Mouse (Mus musculus): ENCODE results near the gene Otub2. TPM values are rescaled to one million over a fixed set of nuclear protein-coding genes. Genes with fewer than 3 reads are reported as not detected.

The Otub2 gene
- polyA plus RNA-seq, 1 experiment from 2014 or later = 12.1 TPM

GRCm38 (mm10) chr12:103367620-103368325 is 20.7 kb upstream of the Otub2 start:
- 0 out of 2 replicates have a peak overlapping the region, but pooled peaks have one; percentile 11 for H3K4me2 ChIP-seq (replicated peaks; ENCODE audit: low read depth, low read length)

GRCm38 (mm10) chr12:103368326-103368669 is 20.2 kb upstream of the Otub2 start:
- Histone ChIP-seq H3K9ac (ENCODE audit: low read depth, low read length) (no peak overlapping the region), H3K4me1 (replicated peaks; ENCODE audit: control insufficient read depth, insufficient read depth, low read length) (no peaks in the 10 kb centered on the region), H3K27ac (ENCODE audit: low read depth, low read length) (no peak overlapping the region), H3K27me3 (ENCODE audit: control insufficient read depth, insufficient read depth, low read length) (no peaks in the 10 kb centered on the region), H3K4me3 (ENCODE audit: low read depth, low read length) (no peak overlapping the region), H3K36me3 (ENCODE audit: control insufficient read depth, insufficient read depth, low read length) (no peaks in the 10 kb centered on the region), H3K9me3 (ENCODE audit: control insufficient read depth, low read length) (no peaks in the 10 kb centered on the region), H3K4me2 (replicated peaks; ENCODE audit: low read depth, low read length) (no peak overlapping the region)
- no peak for DNase-seq (ENCODE audit: low spot score)
- peak; percentile 10; the same call in 1 of the 2 replicates for ATAC-seq (ENCODE audit: low FRiP score)
- WGBS = 77% methylated on average over 7 of the region's 7 CpGs

More at GRCm38 (mm10) chr12:103367620-103368325, 20.7 kb upstream of the Otub2 start:
- DNase-seq (ENCODE audit: low spot score) (peak; percentile 92), ATAC-seq (ENCODE audit: low FRiP score) (peak; percentile 73)
- H3K36me3 ChIP-seq (ENCODE audit: control insufficient read depth, insufficient read depth, low read length) = no peaks in the 10 kb centered on the region
- WGBS = 18% methylated on average over 18 of the region's 18 CpGs
- no peak overlapping the region for H3K9ac ChIP-seq (ENCODE audit: low read depth, low read length)
- H3K27me3 ChIP-seq (ENCODE audit: control insufficient read depth, insufficient read depth, low read length) = no peaks in the 10 kb centered on the region
- H3K4me1 ChIP-seq (replicated peaks; ENCODE audit: control insufficient read depth, insufficient read depth, low read length) = no peaks in the 10 kb centered on the region
- H3K4me3 ChIP-seq (ENCODE audit: low read depth, low read length) = no peak overlapping the region
- no peaks in the 10 kb centered on the region for H3K9me3 ChIP-seq (ENCODE audit: control insufficient read depth, low read length)
- no peak overlapping the region for H3K27ac ChIP-seq (ENCODE audit: low read depth, low read length)

GRCm38 (mm10) chr12:103368777-103369176 is 19.7 kb upstream of the Otub2 start:
- no peak overlapping the region for H3K27ac ChIP-seq (ENCODE audit: low read depth, low read length)
- WGBS = 59% methylated on average over 2 of the region's 2 CpGs
- H3K27me3 ChIP-seq (ENCODE audit: control insufficient read depth, insufficient read depth, low read length) = no peaks in the 10 kb centered on the region
- no peaks in the 10 kb centered on the region for H3K4me1 ChIP-seq (replicated peaks; ENCODE audit: control insufficient read depth, insufficient read depth, low read length)
- H3K4me3 ChIP-seq (ENCODE audit: low read depth, low read length) = no peak overlapping the region
- H3K36me3 ChIP-seq (ENCODE audit: control insufficient read depth, insufficient read depth, low read length) = no peaks in the 10 kb centered on the region
- H3K9me3 ChIP-seq (ENCODE audit: control insufficient read depth, low read length) = no peaks in the 10 kb centered on the region
- H3K4me2 ChIP-seq (replicated peaks; ENCODE audit: low read depth, low read length) = no peak overlapping the region
- no peak for ATAC-seq (ENCODE audit: low FRiP score)
- H3K9ac ChIP-seq (ENCODE audit: low read depth, low read length) = no peak overlapping the region
- DNase-seq (ENCODE audit: low spot score) = no peak

- DNase-seq (ENCODE audit: low spot score) (no peak), ATAC-seq (ENCODE audit: low FRiP score) (no peak)
- H3K4me3 ChIP-seq (ENCODE audit: low read depth, low read length) = no peak overlapping the region
- H3K4me2 ChIP-seq (replicated peaks; ENCODE audit: low read depth, low read length) = no peak overlapping the region
- no peaks in the 10 kb centered on the region for H3K27me3 ChIP-seq (ENCODE audit: control insufficient read depth, insufficient read depth, low read length)
- 79% methylated on average over 4 of the region's 4 CpGs for WGBS
- H3K27ac ChIP-seq (ENCODE audit: low read depth, low read length) = no peak overlapping the region
- no peaks in the 10 kb centered on the region for H3K4me1 ChIP-seq (replicated peaks; ENCODE audit: control insufficient read depth, insufficient read depth, low read length)
- H3K36me3 ChIP-seq (ENCODE audit: control insufficient read depth, insufficient read depth, low read length) = no peaks in the 10 kb centered on the region
- H3K9ac ChIP-seq (ENCODE audit: low read depth, low read length) = no peak overlapping the region
- H3K9me3 ChIP-seq (ENCODE audit: control insufficient read depth, low read length) = no peaks in the 10 kb centered on the region
Measured at GRCm38 (mm10) chr12:103370861-103371260, 17.6 kb upstream of the Otub2 start.

GRCm38 (mm10) chr12:103371711-103372110 is 16.8 kb upstream of the Otub2 start:
- no peaks in the 10 kb centered on the region for H3K4me1 ChIP-seq (replicated peaks; ENCODE audit: control insufficient read depth, insufficient read depth, low read length)
- H3K4me2 ChIP-seq (replicated peaks; ENCODE audit: low read depth, low read length) = no peak overlapping the region
- H3K27me3 ChIP-seq (ENCODE audit: control insufficient read depth, insufficient read depth, low read length) = no peaks in the 10 kb centered on the region
- H3K36me3 ChIP-seq (ENCODE audit: control insufficient read depth, insufficient read depth, low read length) = no peaks in the 10 kb centered on the region
- H3K27ac ChIP-seq (ENCODE audit: low read depth, low read length) = no peak overlapping the region
- DNase-seq (ENCODE audit: low spot score) (peak; percentile 73), ATAC-seq (ENCODE audit: low FRiP score) (no peak)
- 28% methylated on average over 6 of the region's 6 CpGs for WGBS
- H3K4me3 ChIP-seq (ENCODE audit: low read depth, low read length) = no peak overlapping the region
- H3K9ac ChIP-seq (ENCODE audit: low read depth, low read length) = no peak overlapping the region
- H3K9me3 ChIP-seq (ENCODE audit: control insufficient read depth, low read length) = no peaks in the 10 kb centered on the region

- DNase-seq (ENCODE audit: low spot score) (no peak), ATAC-seq (ENCODE audit: low FRiP score) (no peak)
- no peaks in the 10 kb centered on the region for H3K27me3 ChIP-seq (ENCODE audit: control insufficient read depth, insufficient read depth, low read length)
- no peaks in the 10 kb centered on the region for H3K4me1 ChIP-seq (replicated peaks; ENCODE audit: control insufficient read depth, insufficient read depth, low read length)
- no peak overlapping the region for H3K4me3 ChIP-seq (ENCODE audit: low read depth, low read length)
- no peak overlapping the region for H3K9ac ChIP-seq (ENCODE audit: low read depth, low read length)
- no peaks in the 10 kb centered on the region for H3K36me3 ChIP-seq (ENCODE audit: control insufficient read depth, insufficient read depth, low read length)
- no peak overlapping the region for H3K27ac ChIP-seq (ENCODE audit: low read depth, low read length)
- H3K9me3 ChIP-seq (ENCODE audit: control insufficient read depth, low read length) = no peaks in the 10 kb centered on the region
- H3K4me2 ChIP-seq (replicated peaks; ENCODE audit: low read depth, low read length) = no peak overlapping the region
- 80% methylated on average over 8 of the region's 8 CpGs for WGBS
Measured at GRCm38 (mm10) chr12:103373530-103374236, 14.8 kb upstream of the Otub2 start.

DNA sequence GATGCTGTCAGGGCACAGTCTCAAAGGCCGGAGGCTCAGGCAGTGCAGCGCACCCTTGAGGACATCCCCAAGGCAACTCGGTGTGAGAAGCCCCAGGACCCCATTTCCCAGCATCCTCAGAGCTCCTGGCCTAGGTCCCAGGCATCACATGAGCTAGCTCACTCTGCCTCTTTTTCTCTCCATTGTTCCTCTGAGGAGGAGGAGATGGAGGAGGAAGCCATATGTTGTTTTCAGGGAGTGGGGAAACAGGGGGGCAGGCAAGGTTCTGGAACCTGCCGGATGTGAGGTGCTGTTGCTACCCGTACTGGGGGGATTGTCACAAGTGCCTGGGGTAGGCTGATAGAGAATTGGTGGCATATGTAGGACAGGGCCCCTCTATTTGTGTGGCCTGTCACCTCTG is 12.4 kb upstream of the Otub2 start:
- no peak for DNase-seq (ENCODE audit: low spot score)
- Histone ChIP-seq H3K9me3 (ENCODE audit: control insufficient read depth, low read length) (no peaks in the 10 kb centered on the region), H3K27me3 (ENCODE audit: control insufficient read depth, insufficient read depth, low read length) (no peaks in the 10 kb centered on the region), H3K9ac (ENCODE audit: low read depth, low read length) (no peak overlapping the region), H3K4me3 (ENCODE audit: low read depth, low read length) (no peak overlapping the region), H3K36me3 (ENCODE audit: control insufficient read depth, insufficient read depth, low read length) (no peaks in the 10 kb centered on the region), H3K4me1 (replicated peaks; ENCODE audit: control insufficient read depth, insufficient read depth, low read length) (no peaks in the 10 kb centered on the region), H3K27ac (ENCODE audit: low read depth, low read length) (no peak overlapping the region), H3K4me2 (replicated peaks; ENCODE audit: low read depth, low read length) (no peak overlapping the region)
- WGBS = 70% methylated on average over 5 of the region's 5 CpGs
- no peak for ATAC-seq (ENCODE audit: low FRiP score)

DNA sequence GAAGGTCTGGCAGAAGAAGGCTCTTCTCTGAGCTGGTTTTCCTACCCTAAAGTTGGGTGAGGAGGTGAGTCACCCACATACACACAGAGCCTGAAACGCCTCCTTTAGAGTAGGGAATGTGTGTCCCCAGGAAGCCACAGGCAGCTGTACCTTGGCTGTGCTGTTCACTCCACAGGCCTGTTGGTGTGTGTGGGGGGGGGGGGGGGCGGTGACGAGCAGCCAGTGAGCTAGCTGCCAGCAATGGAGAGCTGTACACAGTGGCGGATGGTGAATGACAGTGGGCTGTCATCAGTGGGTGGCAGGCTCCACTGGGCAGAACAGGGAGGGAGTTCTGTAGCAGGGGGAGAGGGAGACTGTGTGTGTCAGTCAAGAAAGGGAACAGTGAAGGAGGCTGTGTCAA is 11.7 kb upstream of the Otub2 start:
- 80% methylated on average over 4 of the region's 4 CpGs for WGBS
- DNase-seq (ENCODE audit: low spot score) (no peak), ATAC-seq (ENCODE audit: low FRiP score) (no peak)
- Histone ChIP-seq H3K4me2 (replicated peaks; ENCODE audit: low read depth, low read length) (no peak overlapping the region), H3K27ac (ENCODE audit: low read depth, low read length) (no peak overlapping the region), H3K4me3 (ENCODE audit: low read depth, low read length) (no peak overlapping the region), H3K36me3 (ENCODE audit: control insufficient read depth, insufficient read depth, low read length) (no peaks in the 10 kb centered on the region), H3K4me1 (replicated peaks; ENCODE audit: control insufficient read depth, insufficient read depth, low read length) (no peaks in the 10 kb centered on the region), H3K9ac (ENCODE audit: low read depth, low read length) (no peak overlapping the region), H3K9me3 (ENCODE audit: control insufficient read depth, low read length) (no peaks in the 10 kb centered on the region), H3K27me3 (ENCODE audit: control insufficient read depth, insufficient read depth, low read length) (no peaks in the 10 kb centered on the region)

DNA sequence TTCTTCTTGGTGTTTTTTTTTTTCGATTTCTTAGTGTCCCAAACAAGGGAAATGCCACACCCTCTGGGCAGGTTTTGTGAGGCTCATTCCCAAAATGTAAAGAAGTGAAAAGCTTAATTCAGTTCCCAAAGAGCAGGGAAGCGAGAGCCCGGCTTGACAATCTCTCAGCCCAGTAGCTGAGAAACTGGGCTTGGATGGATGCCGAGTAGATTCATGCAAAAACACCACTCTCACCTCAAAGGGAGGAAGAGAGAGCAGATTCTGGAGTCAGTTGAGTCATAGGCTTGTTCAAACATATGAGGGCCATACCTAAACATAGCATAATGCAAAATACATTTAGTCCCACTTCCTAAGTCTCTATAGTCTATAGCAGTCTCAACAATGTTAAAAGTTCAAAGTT is 8.3 kb upstream of the Otub2 start:
- H3K9me3 ChIP-seq (ENCODE audit: control insufficient read depth, low read length) = no peaks in the 10 kb centered on the region
- DNase-seq (ENCODE audit: low spot score) = no peak
- H3K4me2 ChIP-seq (replicated peaks; ENCODE audit: low read depth, low read length) = no peak overlapping the region
- H3K27me3 ChIP-seq (ENCODE audit: control insufficient read depth, insufficient read depth, low read length) = no peaks in the 10 kb centered on the region
- H3K27ac ChIP-seq (ENCODE audit: low read depth, low read length) = no peak overlapping the region
- H3K4me3 ChIP-seq (ENCODE audit: low read depth, low read length) = no peak overlapping the region
- H3K9ac ChIP-seq (ENCODE audit: low read depth, low read length) = no peak overlapping the region
- no peaks in the 10 kb centered on the region for H3K4me1 ChIP-seq (replicated peaks; ENCODE audit: control insufficient read depth, insufficient read depth, low read length)
- no peaks in the 10 kb centered on the region for H3K36me3 ChIP-seq (ENCODE audit: control insufficient read depth, insufficient read depth, low read length)
- 82% methylated on average over 4 of the region's 4 CpGs for WGBS
- no peak for ATAC-seq (ENCODE audit: low FRiP score)

Measured in hindbrain, embryonic 11.5 days (tissue).